Mouse (Mus musculus): Measurements from ENCODE around the gene Gigyf1.

- no peak for TF ChIP-seq CTCF (IDR thresholded peaks at IDR 0.05; ENCODE audit: low read depth)
- TF ChIP-seq EP300 (IDR thresholded peaks at IDR 0.05; ENCODE audit: low read depth): no peak
Measured at GRCm38 (mm10) chr5:137472252-137472904, 46.0 kb upstream of the Gigyf1 start.
